Mouse (Mus musculus): ENCODE data around the gene Tob1. TPM values are rescaled to one million over a fixed set of nuclear protein-coding genes. Genes with fewer than 3 reads are reported as not detected.

The Tob1 gene
- polyA plus RNA-seq, 1 experiment from 2014 or later: 31.9 TPM

DNA sequence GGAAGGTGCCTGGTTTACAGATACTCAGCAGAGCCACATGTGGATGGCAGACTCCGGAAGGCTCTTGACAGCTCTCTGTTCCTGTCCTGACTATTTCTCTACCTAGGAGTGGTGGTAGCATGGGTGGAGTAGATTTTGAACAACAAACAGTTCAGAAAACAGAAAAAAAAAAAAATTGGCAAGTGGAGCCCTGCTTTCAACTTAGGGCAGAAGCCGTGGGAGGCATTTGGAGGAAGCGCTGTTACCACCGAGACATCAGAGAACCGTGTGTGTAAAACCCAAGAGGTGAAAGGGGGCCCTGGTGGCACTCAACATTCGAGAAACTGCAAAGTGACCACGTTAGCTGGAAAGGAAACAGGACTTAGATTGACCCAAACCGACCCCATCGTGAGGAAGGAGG lies 41.9 kb downstream of the Tob1 start:
- no peak for ATAC-seq (ENCODE audit: low FRiP score, low TSS enrichment)
- Histone ChIP-seq H3K9me3 (ENCODE audit: low read length) (no peaks in the 10 kb centered on the region), H3K9ac (replicated peaks; ENCODE audit: low read length) (no peak overlapping the region), H3K36me3 (ENCODE audit: insufficient read depth, low read length) (no peaks in the 10 kb centered on the region), H3K27me3 (ENCODE audit: insufficient read depth, low read length) (no peaks in the 10 kb centered on the region), H3K27ac (ENCODE audit: low read length) (no peak overlapping the region), H3K4me2 (replicated peaks; ENCODE audit: low read depth, low read length) (no peak overlapping the region), H3K4me1 (ENCODE audit: insufficient read depth, low read length) (peaks cover 5% of the 10 kb centered on the region; the same call in 1 of the 2 replicates), H3K4me3 (ENCODE audit: low read length) (no peak overlapping the region)
- 63% methylated on average over 9 of the region's 9 CpGs for WGBS

DNA sequence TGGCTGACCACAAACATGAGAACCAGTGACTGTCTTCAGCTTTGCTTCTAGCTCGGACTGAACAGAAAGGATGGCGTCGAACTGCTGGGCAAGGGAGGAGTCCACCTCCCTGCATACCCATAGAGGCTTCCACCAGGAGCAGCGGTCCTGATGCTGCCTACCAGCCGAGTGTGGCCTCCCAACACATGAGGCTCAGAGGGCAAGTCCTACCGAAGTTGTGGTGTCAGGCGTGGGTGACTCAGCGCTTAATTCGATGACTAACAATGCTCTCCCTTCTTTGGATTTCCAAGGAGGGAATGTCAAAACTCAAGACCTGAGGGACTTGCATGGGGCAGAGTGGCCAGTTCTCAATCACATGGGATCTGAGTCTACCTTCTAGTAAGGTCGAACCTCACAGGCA lies 42.4 kb downstream of the Tob1 start:
- WGBS: 85% methylated on average over 10 of the region's 10 CpGs
- peaks cover 5% of the 10 kb centered on the region; the same call in 1 of the 2 replicates for H3K4me1 ChIP-seq (ENCODE audit: insufficient read depth, low read length)
- no peak overlapping the region for H3K27ac ChIP-seq (ENCODE audit: low read length)
- H3K36me3 ChIP-seq (ENCODE audit: insufficient read depth, low read length): no peaks in the 10 kb centered on the region
- no peak overlapping the region for H3K4me2 ChIP-seq (replicated peaks; ENCODE audit: low read depth, low read length)
- no peak for ATAC-seq (ENCODE audit: low FRiP score, low TSS enrichment)
- H3K4me3 ChIP-seq (ENCODE audit: low read length): no peak overlapping the region
- H3K9me3 ChIP-seq (ENCODE audit: low read length): no peaks in the 10 kb centered on the region
- no peaks in the 10 kb centered on the region for H3K27me3 ChIP-seq (ENCODE audit: insufficient read depth, low read length)
- H3K9ac ChIP-seq (replicated peaks; ENCODE audit: low read length): no peak overlapping the region

DNA sequence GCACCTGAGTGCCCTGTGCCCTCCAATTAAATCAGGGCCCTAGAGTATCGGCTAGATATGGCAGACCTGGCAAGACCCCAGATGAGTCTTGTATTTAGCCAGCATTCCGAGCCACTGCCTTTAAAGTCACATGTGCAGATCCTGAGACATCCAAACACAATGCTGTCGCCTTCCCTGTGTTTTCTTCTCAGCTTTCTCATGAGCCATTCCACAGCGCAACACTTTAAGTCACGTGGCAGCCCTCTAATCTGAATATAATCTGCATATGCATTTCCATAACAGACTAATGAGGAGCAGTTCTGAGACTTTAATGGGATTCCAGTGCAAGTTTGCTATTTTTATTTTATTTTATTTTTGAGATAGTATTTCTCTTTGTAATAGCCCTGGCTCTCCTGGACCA lies 44.5 kb downstream of the Tob1 start:
- Histone ChIP-seq H3K27me3 (ENCODE audit: insufficient read depth, low read length) (no peaks in the 10 kb centered on the region), H3K36me3 (ENCODE audit: insufficient read depth, low read length) (no peaks in the 10 kb centered on the region), H3K4me2 (replicated peaks; ENCODE audit: low read depth, low read length) (no peak overlapping the region), H3K27ac (ENCODE audit: low read length) (no peak overlapping the region), H3K4me1 (ENCODE audit: insufficient read depth, low read length) (peaks cover 5% of the 10 kb centered on the region; the same call in 1 of the 2 replicates), H3K4me3 (ENCODE audit: low read length) (no peak overlapping the region), H3K9me3 (ENCODE audit: low read length) (no peaks in the 10 kb centered on the region), H3K9ac (replicated peaks; ENCODE audit: low read length) (no peak overlapping the region)
- WGBS: 69% methylated on average over 5 of the region's 5 CpGs
- ATAC-seq (ENCODE audit: low FRiP score, low TSS enrichment): no peak

DNA sequence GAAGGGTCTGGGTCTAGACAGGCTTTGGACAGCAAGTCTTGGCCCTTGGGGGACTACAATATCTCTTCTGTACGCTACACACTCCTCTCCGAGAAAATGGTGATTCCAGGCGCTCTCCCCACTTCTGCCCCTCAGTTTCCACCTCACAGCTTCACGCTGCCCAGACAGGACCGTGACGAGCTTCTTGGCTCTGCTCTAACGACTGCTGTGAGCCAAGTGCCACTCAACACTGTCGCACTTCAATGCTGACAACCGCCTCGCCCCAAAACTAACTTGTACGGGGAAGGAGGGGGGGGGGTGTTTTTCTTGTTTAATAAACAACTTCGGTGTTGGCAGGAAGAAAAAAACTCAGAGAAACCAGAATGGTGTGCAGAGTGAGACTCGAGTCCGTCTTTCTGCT lies 46.7 kb downstream of the Tob1 start:
- H3K27ac ChIP-seq (ENCODE audit: low read length): no peak overlapping the region
- no peaks in the 10 kb centered on the region for H3K36me3 ChIP-seq (ENCODE audit: insufficient read depth, low read length)
- 58% methylated on average over 14 of the region's 14 CpGs for WGBS
- no peaks in the 10 kb centered on the region for H3K27me3 ChIP-seq (ENCODE audit: insufficient read depth, low read length)
- ATAC-seq (ENCODE audit: low FRiP score, low TSS enrichment): no peak
- no peak overlapping the region for H3K4me2 ChIP-seq (replicated peaks; ENCODE audit: low read depth, low read length)
- no peak overlapping the region for H3K9ac ChIP-seq (replicated peaks; ENCODE audit: low read length)
- no peak overlapping the region for H3K4me3 ChIP-seq (ENCODE audit: low read length)
- H3K4me1 ChIP-seq (ENCODE audit: insufficient read depth, low read length): peaks cover 5% of the 10 kb centered on the region; the same call in 1 of the 2 replicates
- no peaks in the 10 kb centered on the region for H3K9me3 ChIP-seq (ENCODE audit: low read length)

DNA sequence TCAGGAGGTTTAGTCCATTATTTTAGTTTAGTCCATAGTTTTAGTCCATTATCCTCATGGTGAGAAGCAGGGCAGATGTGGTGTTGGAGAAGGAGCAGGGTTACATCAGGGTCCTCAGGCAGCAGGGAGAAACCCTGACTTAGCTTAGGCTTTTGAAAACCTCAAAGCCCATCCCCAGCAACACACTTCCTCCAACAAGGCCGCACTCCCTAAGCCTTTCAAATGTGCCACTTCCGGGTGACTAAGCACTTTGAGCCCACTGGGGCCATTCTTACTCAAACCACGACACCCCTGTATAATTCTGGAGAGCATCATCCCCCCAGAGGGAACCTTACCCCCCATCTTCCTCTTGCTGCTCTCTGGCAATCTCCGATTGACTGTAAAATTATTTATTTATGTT lies 48.6 kb downstream of the Tob1 start:
- Histone ChIP-seq H3K27ac (ENCODE audit: low read length) (no peak overlapping the region), H3K27me3 (ENCODE audit: insufficient read depth, low read length) (no peaks in the 10 kb centered on the region), H3K9me3 (ENCODE audit: low read length) (no peaks in the 10 kb centered on the region), H3K36me3 (ENCODE audit: insufficient read depth, low read length) (no peaks in the 10 kb centered on the region), H3K4me1 (ENCODE audit: insufficient read depth, low read length) (peaks cover 5% of the 10 kb centered on the region; the same call in 1 of the 2 replicates), H3K4me2 (replicated peaks; ENCODE audit: low read depth, low read length) (no peak overlapping the region), H3K4me3 (ENCODE audit: low read length) (no peak overlapping the region), H3K9ac (replicated peaks; ENCODE audit: low read length) (no peak overlapping the region)
- no peak for ATAC-seq (ENCODE audit: low FRiP score, low TSS enrichment)
- WGBS: 73% methylated on average over 4 of the region's 4 CpGs

DNA sequence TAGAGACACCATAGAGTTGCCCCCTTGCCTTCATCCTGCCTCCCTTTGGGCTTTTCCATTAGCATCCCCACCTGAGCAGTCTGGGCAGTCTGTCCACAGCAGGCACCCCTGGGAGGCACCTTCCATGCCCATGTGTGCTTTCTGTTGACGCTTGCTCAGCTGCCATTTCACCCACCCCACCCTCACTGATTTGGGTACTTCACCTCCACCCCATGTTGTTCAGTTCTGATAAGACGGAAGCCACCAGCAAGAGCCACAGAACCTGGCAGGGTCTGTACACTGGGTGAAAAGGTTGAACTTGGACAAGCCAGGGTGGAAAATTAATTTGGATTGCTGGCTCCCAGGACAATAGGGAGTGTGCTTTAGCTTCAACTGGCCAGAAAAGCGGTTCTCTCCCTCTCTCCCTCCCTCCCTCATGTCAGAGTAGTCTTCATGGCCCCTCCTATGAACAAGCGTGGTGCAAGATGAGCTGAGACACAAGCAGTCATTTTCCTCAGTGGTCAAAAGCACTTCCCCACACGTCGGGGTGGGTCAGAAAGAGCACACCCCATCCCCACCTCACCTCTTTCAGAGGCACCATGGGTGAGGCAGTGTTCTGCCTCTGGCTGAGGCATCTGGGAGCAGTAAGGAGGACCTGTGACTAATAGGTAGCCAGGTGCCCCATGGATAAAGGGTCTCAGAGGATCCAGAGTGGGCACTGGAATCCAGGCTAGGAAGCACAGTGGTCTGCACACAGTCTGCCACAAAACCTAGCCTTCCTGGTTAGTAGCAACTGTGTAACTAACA lies 50.5 kb downstream of the Tob1 start:
- H3K27ac ChIP-seq (ENCODE audit: low read length): no peak overlapping the region
- H3K4me2 ChIP-seq (replicated peaks; ENCODE audit: low read depth, low read length): no peak overlapping the region
- no peaks in the 10 kb centered on the region for H3K27me3 ChIP-seq (ENCODE audit: insufficient read depth, low read length)
- H3K4me1 ChIP-seq (ENCODE audit: insufficient read depth, low read length): 0 out of 2 replicates have a peak, but pooled peaks cover 4% of the 10 kb centered on the region
- ATAC-seq (ENCODE audit: low FRiP score, low TSS enrichment): no peak
- 66% methylated on average over 6 of the region's 6 CpGs for WGBS
- H3K4me3 ChIP-seq (ENCODE audit: low read length): no peak overlapping the region
- no peak overlapping the region for H3K9ac ChIP-seq (replicated peaks; ENCODE audit: low read length)
- no peaks in the 10 kb centered on the region for H3K9me3 ChIP-seq (ENCODE audit: low read length)
- H3K36me3 ChIP-seq (ENCODE audit: insufficient read depth, low read length): no peaks in the 10 kb centered on the region

Other genes with a start within 250 kb of the Tob1 start
- 404 and 448 TPM in 2 replicates for gene Gm20390, start 243.2 kb upstream of the Tob1 start, polyA plus RNA-seq (2015; fragmentation: Nextera tagmentation; extraction: Ambion mirVana)
- 162 and 174 TPM in 2 replicates for gene Nme1, start 242.9 kb upstream of the Tob1 start, polyA plus RNA-seq (2015; fragmentation: Nextera tagmentation; extraction: Ambion mirVana)
- gene Spag9, start 215.4 kb upstream of the Tob1 start, polyA plus RNA-seq (2015; fragmentation: Nextera tagmentation; extraction: Ambion mirVana): 29.7 and 38.4 TPM in 2 replicates
- 2.2 and 3.1 TPM in 2 replicates for gene Wfikkn2, start 34.6 kb downstream of the Tob1 start, polyA plus RNA-seq (2015; fragmentation: Nextera tagmentation; extraction: Ambion mirVana)
- not detected in 2 replicates for gene Gm21885, start 70.4 kb downstream of the Tob1 start, polyA plus RNA-seq (2015; fragmentation: Nextera tagmentation; extraction: Ambion mirVana)
- 99.5 and 112 TPM in 2 replicates for gene Luc7l3, start 110.5 kb downstream of the Tob1 start, polyA plus RNA-seq (2015; fragmentation: Nextera tagmentation; extraction: Ambion mirVana)
- gene Ankrd40, start 116.5 kb downstream of the Tob1 start, polyA plus RNA-seq (2015; fragmentation: Nextera tagmentation; extraction: Ambion mirVana): 11.2 and 11.5 TPM in 2 replicates
- gene Abcc3, start 181.5 kb downstream of the Tob1 start, polyA plus RNA-seq (2015; fragmentation: Nextera tagmentation; extraction: Ambion mirVana): 5.0 and 7.0 TPM in 2 replicates